Mouse (Mus musculus) heart, postnatal 25 days (tissue): ENCODE measurements around the gene Gm11172. TPM values are rescaled to one million over a fixed set of nuclear protein-coding genes. Genes with fewer than 3 reads are reported as not detected.
"Not testable (repeated sequence)": the region's sequence is repeated elsewhere in the genome, so short reads cannot be mapped to it uniquely, and the experiment has no call there.

ENCODE experiments used
- DNase-seq: peaks from one replicate; pipeline ENCODE4 v3.0.0; 2022; ENCODE audit warnings: low spot score
- intact Hi-C: fragments of 180-260 bp; cut with DNase I; formaldehyde crosslinking; loops from one replicate; pipeline ENCODE4 v1.15.1; 2025
- total RNA-seq, 2 experiments: library from RNA; stranded (reverse); gene quantifications; 2 replicates each; pipeline ENCODE4 v1.2.3; 2021

Gm11172 gene
- total RNA-seq, 2 experiments from 2014 or later, result not detected

DNA sequence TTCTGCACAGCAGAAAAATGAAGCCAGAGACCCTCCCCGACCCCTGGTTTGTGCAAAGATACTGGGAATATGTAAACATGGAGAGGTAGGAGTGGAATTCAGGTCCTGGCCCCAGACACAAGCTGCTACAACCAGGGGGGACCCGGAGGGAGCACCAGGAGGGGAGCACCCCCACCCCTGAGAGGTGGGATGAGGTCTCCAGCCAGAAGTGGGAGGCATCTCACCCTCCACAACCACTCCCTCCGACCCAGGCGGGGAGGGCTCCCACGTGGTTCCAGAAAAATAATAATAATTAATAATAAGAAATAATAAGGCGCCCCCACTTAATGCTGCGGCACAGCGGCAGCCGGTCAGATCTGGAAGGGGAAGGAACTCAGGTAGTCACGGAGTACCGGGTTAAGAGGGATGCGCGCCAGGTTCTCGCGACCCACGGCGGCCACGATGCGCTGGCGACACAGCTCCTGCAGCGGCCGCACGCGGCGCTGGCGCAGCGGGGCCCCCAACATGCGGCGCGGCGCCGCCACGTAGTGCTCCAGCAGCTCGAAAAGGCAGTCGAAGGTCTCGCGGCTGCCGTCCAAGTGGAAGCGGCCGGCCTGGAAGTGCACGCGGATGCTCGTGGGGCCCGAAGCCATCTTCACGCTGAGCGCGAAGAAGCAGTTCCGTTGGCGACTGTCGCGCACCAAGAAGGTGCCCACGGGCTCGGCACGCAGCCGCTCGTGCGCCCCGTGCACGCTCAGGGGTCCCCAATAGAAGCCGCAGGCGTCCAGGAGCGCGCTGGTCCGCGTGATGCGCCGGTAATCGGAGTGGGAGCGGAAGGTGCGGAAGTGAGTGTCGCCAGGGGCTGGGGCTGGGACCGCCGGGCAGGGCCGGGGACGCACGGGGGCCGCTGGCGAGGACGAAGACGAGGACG, 28.6 kb upstream of the Gm11172 start:
- intact Hi-C loops, result loop anchor here (5.0 kb wide), 2 partner anchors 42 to 117 kb away; no protein-coding TSS in a partner anchor
- DNase-seq, result no peak

DNA sequence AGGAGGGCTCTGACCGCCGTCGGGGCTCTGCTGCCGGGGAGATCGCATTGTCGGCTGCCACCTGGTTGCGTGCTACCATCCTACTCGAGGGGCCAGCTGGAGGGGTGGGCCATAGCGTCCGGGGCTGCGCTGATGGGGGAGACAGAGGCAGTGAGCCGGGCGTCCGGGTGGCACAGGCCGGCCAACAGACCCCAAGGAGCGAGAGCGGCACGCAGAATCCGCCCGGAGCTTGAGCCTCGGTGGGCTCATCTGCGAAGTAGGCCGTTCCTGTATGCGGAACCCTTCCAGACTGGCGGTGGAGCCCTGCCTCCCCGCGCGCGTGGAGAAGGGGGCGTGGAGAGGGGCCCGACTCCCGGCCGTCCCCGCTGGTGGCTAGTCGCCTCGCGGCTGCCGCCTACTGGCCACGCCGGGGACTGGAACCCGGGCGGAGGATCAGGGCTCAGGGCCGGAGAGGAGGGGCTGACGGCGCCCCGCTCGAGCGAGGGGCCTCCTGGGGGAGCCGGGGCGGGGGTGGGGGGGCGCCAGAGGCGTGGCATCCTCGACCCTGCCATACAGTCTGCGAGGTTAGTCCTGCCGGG, 27.8 kb upstream of the Gm11172 start:
- peak; percentile 84 for DNase-seq
- intact Hi-C loops, result loop anchor here (5.0 kb wide), 3 partner anchors 43 to 118 kb away; no protein-coding TSS in a partner anchor

DNA sequence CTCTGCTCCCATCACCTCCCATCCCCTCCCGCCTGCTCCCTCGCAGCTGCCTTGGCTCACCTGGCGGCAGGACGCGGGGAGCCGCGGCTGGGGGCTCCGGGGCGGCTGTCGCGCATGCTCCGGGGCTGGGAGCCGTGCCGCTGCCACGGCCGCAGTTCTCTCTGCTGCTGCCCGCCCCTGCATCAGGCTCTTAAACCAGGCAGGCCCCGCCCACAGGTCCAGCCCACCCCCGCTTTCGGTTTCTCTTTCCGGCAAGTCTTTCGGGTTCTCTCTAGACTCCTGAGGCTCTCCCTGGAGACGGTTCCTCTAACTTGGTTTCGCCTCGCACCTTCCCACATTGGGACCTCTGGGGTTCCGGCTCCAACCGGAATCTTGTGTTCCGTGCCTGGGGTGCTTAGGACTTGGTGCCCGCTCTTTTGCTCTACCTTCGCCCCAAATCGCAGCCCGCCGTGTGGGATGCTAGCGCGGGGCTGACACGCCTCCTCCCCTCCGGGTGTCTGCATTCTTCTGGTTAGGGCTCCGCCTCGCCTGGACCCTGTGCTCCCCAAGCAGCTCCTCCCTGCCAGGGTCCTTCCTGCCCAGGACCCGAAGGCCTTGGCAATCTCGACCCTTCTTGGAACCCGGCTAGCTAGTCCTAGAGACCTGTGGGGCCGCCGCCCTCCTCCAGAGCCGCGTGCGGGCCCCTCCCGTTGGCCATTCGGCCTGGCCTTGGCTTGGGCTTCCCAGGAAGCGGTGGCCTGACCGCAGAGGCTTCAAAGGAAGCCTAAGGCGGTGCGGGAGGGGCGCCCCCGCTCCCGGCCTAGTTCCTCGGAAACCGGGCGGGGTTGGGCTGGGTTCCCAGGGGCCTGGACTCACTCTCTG, 27.1 kb upstream of the Gm11172 start, which contains the start of gene Socs1:
TSS of gene Socs1 (minus strand) at position 166 of the 861 bp plus-strand sequence.
- intact Hi-C loops, result loop anchor here (1.0 to 5.0 kb wide), 4 partner anchors 61 to 215 kb away; no protein-coding TSS in a partner anchor
- DNase-seq, result peak; percentile 81

DNA sequence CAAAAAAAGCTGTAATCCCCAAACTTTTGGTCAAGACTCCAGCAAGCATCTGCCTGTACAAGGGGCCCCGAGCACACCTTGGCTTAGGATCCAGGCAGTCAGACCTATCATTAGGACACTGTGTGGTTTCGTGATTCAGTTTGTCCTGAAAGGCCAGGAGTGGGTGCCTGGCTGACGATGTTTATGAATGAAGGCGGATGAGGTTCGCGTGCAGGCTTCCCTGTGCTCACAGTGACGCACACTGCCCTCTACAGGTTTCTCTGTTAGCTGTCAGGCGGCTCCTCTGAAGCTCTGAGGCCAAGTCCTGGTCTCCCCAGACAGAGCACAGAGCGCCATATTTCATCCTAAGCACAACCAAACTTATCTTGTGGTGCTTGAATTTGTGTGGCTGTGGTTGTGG, 26.4 kb upstream of the Gm11172 start:
- peak; percentile 60 for DNase-seq
- intact Hi-C loops, result loop anchor here (1.0 to 5.0 kb wide), 4 partner anchors 61 to 215 kb away; no protein-coding TSS in a partner anchor

DNA sequence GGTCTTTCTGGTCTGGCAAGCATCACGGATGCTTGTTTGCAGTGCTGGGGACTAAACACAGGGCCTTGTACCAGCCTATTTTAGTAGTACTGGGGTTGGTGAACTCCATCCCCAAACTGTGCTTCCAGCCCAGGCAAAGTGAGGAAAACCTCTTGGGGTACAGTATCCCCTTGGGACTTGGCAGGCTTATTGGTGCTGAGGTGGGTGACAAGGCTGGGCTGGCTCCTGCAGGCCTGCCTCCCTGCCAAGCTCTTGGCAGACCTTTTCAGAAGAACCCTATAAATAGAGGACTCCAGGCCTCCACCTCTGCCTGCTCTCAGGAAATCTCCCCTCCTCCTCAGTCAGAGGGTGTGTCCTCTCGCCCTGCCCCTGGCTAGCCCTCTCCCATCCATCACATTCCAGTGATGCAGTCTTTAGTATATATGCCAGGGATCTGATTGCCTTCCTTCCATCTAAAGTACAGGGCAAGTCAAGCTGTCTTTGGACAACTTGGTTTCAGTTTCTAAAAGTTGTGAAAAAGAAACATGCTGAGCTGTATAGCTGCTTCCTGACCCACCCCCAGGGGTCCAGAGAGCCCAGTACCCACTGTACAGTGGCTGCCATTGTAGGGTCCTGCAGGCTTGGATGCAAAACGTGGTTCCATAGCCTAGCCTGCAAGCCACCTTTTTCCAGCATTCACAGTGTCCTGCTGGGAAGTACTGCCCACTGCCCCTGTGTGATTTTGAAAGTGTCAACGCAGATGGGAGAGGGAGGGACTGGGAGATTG, 25.8 kb upstream of the Gm11172 start:
- DNase-seq, result no peak
- intact Hi-C loops, result loop anchor here (1.0 to 5.0 kb wide), 4 partner anchors 60 to 216 kb away; no protein-coding TSS in a partner anchor

DNA sequence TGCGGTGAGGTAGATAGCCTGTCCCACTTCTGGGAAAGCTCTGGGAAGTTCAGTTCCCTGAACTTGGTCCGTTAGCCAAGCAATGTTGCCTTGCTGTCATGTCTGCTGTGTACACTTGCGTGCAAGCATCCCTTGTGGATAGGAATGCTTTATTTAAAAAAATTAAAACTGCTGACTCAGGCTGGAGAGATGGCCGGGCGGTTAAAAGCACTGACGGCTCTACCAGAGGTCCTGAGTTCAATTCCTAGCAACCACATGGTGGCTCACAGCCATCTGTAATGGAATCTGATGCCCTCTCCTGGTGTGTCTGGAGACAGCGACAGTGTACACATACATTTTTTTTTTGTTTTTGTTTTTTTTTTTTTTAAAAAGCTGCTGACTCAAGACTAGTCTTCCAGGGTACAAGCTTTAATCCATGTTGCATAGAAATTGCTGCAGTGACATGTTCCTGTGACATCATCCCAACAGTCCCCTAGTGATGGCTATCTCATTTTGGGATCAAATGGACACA, 25.1 kb upstream of the Gm11172 start:
- intact Hi-C loops, result loop anchor here (2.0 to 5.0 kb wide), 3 partner anchors 59 to 217 kb away; no protein-coding TSS in a partner anchor

DNA sequence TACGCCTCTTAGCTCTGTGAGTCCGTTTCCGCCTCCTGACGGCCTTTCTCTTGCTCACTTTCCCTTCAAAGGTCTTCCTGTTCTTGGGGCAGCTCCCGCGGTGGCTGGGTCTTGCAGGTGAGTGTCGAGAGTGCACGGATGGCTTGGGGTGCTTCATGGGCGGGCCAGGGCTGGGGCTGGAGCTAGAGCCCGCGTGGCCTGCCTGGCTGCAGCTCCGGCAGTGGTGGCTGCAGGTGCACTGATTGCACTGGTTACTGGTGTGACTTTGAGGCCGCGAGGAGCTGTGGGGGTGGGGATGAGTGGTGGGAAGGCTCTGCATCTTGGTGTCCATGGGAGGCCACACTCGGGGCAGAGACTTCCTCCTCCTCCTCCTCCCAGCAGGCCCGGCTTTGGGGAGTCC, 24.4 kb upstream of the Gm11172 start, which contains the start of gene Tnp2:
TSS of gene Tnp2 (minus strand) at position 390 of the 400 bp plus-strand sequence.
- intact Hi-C loops, result loop anchor here (5.0 kb wide), 1 partner anchor 79 kb away; no protein-coding TSS in a partner anchor
- DNase-seq, result no peak

More for the DNA sequence above, 25.1 kb upstream of the Gm11172 start:
- DNase-seq, result no peak

DNA sequence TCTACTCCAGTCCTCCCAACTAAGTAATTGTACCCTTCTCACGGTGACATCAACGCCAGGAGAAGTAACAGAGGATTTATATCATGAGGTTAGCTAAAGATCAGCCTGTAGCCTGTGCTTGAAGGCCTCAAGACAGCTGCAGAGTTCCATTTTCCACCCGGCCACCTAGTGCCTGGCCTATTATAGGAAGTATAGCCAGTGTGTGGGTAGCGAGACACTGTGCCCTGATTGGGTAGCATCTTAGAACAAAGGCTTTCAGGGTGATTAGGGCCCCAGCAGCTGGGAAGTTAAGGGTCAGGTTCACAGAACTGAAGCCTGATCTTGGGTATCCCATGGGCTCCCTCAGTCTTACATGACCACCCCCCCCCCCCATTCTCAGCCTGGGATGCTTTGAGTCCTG, 23.8 kb upstream of the Gm11172 start:
- no peak for DNase-seq
- intact Hi-C loops, result loop anchor here (5.0 kb wide), 1 partner anchor 78 kb away; no protein-coding TSS in a partner anchor

DNA sequence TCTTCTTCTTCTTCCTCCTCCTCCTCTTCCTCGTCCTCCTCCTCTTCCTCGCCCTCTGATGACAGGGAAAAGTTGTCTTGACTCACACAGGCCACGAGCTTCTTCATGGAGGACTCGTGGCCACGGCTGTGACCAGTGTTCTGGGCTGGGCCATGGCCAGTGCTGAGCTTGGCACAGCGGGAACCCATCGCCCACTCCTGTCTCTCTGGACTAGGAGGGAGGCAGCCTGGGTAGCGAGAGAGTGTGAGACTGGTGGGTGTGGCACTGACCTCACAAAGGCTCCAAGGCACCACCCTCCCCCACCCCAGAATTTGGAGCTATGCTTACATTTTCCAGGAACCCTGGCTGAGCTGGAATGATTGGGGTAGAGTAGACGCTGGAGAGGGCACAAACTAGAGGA, 22.0 kb upstream of the Gm11172 start, which contains the start of gene Prm3:
TSS of gene Prm3 (minus strand) at position 213 of the 400 bp plus-strand sequence.
- no peak for DNase-seq
- intact Hi-C loops, result no loop called here

DNA sequence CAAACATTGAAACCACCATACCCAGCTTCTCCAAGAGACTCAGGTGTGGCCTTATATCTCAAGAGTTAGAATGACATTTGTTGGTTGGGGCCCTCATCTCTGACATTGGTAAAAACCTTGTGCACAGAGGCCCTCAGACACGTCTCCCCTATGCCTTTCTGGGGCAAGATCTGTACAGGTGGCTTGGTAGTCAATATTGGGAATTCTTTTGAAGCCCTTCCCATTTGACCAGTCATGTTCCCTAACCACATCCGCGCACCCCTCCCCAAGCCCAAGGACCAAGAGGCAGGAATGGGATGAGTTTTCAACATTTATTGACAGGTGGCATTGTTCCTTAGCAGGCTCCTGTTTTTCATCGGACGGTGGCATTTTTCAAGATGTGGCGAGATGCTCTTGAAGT, 16.7 kb upstream of the Gm11172 start, which contains the start of gene Prm2:
TSS of gene Prm2 (minus strand) at position 101 of the 400 bp plus-strand sequence.
- no peak for DNase-seq
- intact Hi-C loops, result no loop called here

DNA sequence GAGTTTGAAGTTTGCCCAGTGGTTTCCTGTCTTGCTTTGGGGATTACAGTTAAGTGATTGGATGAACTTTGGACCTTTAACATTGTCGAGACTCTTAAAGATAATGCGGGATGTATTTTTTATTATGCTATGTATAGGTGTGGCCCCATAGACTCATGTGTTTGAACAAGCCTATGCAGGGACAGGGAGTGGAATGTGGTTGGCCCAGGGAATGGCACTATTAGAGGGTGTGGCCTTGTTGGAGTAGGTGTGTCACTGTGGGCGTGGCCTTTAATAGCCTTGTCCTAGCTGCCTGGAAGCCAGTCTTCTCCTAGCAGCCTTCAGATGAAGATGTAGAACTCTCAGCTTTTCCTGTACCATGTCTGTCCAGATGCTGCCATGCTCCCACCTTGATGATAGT, 10.3 kb upstream of the Gm11172 start:
- intact Hi-C loops, DNase-seq: not testable (repeated sequence)

DNA sequence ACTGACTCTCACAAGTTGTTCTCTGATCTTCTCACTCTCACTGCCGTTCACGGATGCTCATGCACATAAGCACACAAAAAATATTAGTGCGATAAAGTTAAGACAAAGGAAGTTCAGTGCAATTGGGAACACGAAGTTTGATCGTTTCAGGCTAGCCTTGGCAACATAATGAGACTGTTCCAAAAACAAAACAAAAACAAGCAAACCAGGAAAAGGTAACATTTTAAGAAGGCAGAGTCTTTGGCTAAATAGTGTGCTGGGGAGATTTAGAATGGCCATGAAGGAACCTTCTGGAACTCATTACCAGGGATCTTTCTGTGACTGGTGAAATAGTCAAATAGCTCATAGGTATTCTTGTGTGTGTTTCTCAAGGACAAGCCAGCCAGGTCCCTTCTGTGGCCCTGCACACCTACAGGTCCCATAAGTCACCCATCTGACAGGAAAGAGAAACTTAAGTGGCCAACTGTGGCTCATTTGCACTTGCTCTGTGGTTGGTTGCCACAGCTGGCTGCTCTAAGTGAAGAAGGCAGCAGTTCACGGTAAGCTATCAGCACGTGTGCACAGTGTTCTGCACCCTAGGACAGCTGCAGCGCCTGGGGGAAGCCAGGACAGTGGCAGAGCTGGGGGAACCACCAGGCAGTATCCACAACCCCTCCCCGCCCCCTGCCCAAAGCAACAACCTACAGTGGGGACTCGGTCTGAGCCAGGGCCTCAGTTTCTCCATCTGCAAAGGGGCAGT, 6.8 kb upstream of the Gm11172 start, which contains the start of gene Prm1:
TSS of gene Prm1 (minus strand) at position 51 of the 739 bp plus-strand sequence.
- intact Hi-C loops, result no loop called here
- DNase-seq, result no peak

DNA sequence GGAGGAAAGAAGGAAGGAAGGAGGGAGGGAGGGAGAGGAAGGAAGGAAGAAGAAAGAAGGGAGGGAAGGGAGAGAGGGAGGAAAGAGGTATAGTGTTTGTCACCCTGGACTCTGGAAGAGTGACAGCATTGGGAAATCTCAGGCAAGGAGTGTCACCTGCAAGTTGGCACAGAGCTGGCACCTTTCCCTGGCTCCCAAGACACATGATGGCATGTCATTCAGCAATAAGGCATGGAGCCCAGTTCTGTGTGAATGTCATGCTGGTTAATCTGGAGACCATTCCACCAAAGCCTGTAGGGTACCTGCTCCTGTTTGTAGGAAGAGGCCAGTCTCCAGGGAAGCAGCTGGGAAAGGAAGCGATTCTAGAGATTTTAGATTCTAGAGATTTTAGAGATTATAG, 2.3 kb upstream of the Gm11172 start:
- DNase-seq, result no peak
- intact Hi-C loops, result no loop called here

DNA sequence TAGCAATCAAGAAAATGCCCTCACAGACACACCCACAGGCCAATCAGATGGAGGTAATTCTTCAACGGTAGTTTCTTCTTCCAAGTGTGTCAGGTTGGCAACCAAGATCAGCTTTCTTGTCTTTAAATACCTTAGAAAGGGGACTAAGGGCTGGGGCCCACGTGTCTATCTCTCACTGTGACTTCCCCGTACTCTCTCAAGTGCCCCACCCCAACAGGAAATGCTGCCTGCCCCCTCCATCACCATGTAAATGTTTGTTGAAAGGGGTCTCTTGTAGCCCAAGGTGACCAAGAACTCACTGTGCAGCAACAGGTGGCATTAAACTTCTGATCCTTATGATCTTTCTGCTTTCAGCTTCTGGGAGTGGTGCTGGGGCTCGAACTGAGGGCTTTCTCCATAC, 1.0 kb downstream of the Gm11172 start:
- no peak for DNase-seq
- intact Hi-C loops, result no loop called here

DNA sequence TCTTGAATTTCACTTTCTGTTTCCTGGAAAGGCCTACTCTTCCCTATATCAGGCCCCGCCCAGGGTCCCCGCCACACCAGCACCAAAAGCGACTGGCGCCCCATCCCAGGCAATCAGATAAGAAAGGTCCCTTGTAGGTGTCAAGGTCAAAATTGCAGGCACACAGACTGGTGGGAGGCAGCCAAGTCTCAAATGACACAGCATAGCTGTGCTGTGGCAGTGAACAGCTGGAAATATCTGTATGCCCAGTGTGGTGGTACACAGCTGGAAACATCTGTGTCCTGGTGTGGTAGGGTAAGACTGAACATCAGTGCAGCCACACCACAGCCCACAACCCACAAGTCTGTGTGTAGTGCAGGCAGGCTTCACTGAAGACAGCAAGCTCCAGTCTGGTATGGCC, 2.1 kb downstream of the Gm11172 start:
- intact Hi-C loops, result no loop called here
- no peak for DNase-seq

DNA sequence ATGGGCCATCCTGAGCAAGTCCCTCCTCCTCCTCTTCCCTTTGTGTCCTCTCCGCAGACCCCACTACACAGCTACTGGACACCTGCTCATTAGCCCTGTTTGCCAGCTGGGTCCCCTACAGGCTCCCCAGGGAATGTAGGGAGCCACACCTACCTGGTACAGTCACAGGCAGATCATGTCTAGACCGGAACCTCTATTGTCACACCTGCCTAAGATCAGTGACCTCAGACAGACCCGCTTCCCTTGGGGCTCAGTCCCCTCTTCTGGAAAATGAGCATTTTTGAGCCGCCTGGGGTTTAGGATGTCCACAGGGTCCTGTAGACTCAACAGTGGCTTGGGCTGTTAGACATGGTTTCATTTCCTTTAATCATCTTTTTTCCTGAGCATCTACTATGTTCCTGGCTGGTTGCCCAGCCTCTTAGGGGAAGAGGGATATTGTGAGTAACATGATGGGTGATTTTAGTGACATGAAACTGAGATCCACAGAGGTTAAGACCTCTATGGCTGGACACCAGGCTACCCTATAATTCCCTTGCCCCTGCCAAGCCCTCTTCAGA, 5.9 kb downstream of the Gm11172 start:
- intact Hi-C loops, result no loop called here
- DNase-seq, result no peak

DNA sequence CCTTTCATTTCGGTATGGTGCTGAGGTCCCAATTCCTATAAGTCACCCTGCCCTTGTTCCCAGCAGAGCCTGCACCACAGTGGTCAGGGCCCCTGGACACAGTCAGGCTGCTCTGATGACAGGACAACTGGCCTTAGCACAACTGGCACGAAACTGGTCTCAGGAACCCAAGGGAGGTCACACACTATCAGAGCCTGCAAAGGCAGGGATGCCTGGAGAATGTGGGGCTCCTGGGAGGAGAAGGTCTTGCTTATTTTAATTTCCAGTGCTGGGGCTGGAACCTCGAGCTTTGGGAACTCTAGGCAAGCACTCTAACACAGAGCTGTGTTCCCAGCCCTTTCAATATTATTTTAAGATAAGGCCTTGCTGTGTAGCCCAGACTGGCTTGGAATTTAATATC, 7.3 kb downstream of the Gm11172 start:
- intact Hi-C loops, result no loop called here
- DNase-seq, result no peak
